In the genomic region with DNA sequence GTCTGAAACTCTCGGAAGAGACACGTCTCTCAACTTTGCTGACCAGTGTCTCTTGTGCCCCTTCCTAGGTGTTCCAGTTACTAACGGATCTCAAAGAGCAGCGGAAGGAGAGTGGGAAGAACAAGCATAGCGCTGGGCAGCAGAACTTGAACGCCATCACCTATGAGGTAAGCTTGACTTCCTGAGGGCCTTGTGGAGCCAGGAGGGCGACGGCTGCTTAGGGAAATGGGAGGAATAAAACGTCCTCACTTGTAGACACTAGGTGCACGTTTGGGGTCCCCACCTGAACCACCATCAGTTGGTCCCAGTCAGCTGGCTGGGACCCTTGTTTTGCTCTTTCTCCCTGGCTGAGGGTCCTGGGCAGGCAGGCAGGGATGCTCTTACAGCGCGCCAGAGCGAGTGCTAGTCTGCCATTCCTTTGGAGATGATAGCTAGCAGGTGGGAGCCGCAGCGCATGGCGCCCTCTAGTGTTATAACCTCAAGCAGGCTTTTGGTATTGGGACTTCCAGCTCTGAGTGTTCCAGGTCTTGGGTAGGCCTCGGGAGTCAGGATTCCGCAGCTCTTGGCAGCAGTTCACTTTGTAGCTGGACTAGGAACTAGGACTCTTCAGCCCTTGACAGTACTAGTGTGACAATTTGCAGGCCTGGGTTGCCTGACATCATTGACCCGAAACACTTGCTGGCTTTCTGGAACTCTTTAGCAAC, we compare ENCODE assay signal across 8 mouse cellular contexts. TPM values are rescaled to one million over a fixed set of nuclear protein-coding genes. Genes with fewer than 3 reads are reported as not detected.
DNase-seq lines count a peak whose midpoint lies in the region; ATAC-seq and TF ChIP-seq lines count a peak whose summit lies in the region.

No protein-coding gene starts in this region.

- no peak for TF ChIP-seq EP300 in heart, postnatal 0 days (IDR thresholded peaks at IDR 0.05; ENCODE audit: low read depth)

- H3K9me3 ChIP-seq in heart, postnatal 0 days (replicated peaks; ENCODE audit: control insufficient read depth, low read length) = no peaks in the 10 kb centered on the region

- H3K36me3 ChIP-seq in heart, postnatal 0 days (replicated peaks; ENCODE audit: control insufficient read depth, insufficient read depth, low read length) = peaks cover 45% of the 10 kb centered on the region

- TF ChIP-seq CTCF in cortical plate, adult 2 months (IDR thresholded peaks at IDR 0.05; ENCODE audit: extremely low read depth, insufficient read depth, low read length) = peak; percentile 69
- TF ChIP-seq CTCF in heart, postnatal 0 days (IDR thresholded peaks at IDR 0.05; ENCODE audit: low read depth) = peak; percentile 81

- no peak for ATAC-seq in frontal cortex, adult (ENCODE audit: low TSS enrichment)
- peak; percentile 92 for ATAC-seq in heart, postnatal 0 days (ENCODE audit: insufficient read depth, low read depth)

- peak; percentile 19 to 79 for DNase-seq in frontal cortex, adult 2 months (ENCODE audit: extremely low spot score in 1 of 2, low spot score in 1 of 2)
- DNase-seq in ZHBTc4 (ENCODE audit: low read depth, low spot score) = peak; percentile 89
- DNase-seq in heart, postnatal 0 days (ENCODE audit: low spot score) = peak; percentile 79
- DNase-seq in layer of hippocampus, adult 9-11 months = peak; percentile 47
- DNase-seq in lung, postnatal 36 days = peak; percentile 82
- peak; percentile 34 to 50 for DNase-seq in spleen, postnatal 36 days (ENCODE audit: low spot score in 2 of 2)

- no peak overlapping the region for H3K9ac ChIP-seq in heart, postnatal 0 days (replicated peaks; ENCODE audit: low read depth, low read length)

- no peak overlapping the region for H3K4me3 ChIP-seq in cortical plate, adult 2 months (ENCODE audit: insufficient read depth, low read length)
- no peak overlapping the region for H3K4me3 ChIP-seq in heart, postnatal 0 days (ENCODE audit: low read depth, low read length)

- WGBS in heart, postnatal 0 days = 60% methylated on average over 19 of the region's 19 CpGs

- no peaks in the 10 kb centered on the region for H3K4me1 ChIP-seq in cortical plate, adult 2 months (ENCODE audit: control insufficient read depth, insufficient read depth, low read length)
- no peaks in the 10 kb centered on the region for H3K4me1 ChIP-seq in heart, postnatal 0 days (ENCODE audit: control insufficient read depth, insufficient read depth)

- H3K27me3 ChIP-seq in heart, postnatal 0 days (ENCODE audit: control insufficient read depth, insufficient read depth, low read length) = 0 out of 2 replicates have a peak, but pooled peaks cover 7% of the 10 kb centered on the region

- TF ChIP-seq POLR2A in cortical plate, adult 2 months (IDR thresholded peaks at IDR 0.05; ENCODE audit: extremely low read depth, insufficient read depth, low read length) = no peak

- no peak overlapping the region for H3K27ac ChIP-seq in cortical plate, adult 2 months (ENCODE audit: insufficient read depth, low read length)
- H3K27ac ChIP-seq in heart, postnatal 0 days (ENCODE audit: low read depth) = peak overlapping the region; percentile 25; the same call in 1 of the 2 replicates

- H3K4me2 ChIP-seq in heart, postnatal 0 days (ENCODE audit: low read depth, low read length) = no peak overlapping the region

RNA-seq across cellular contexts. Expression of gene Crcp, which starts 8.8 kb away (rescaled TPM):
- polyA plus RNA-seq in frontal cortex, adult 2 months (2012; rRNA removed) = 41.8 and 44.8 TPM in 2 replicates
- polyA plus RNA-seq in cortical plate, adult 2 months (2012; rRNA removed) = 41.3 and 44.5 TPM in 2 replicates
- total RNA-seq in heart, postnatal 0 days (2014; rRNA removed; ENCODE audit: low replicate concordance) = 2.6 and 9.7 TPM in 2 replicates
- polyA plus RNA-seq in heart, postnatal 0 days (2015; fragmentation: Nextera tagmentation; extraction: Ambion mirVana) = 20.8 and 23.1 TPM in 2 replicates

RNA-seq across cellular contexts. Expression of gene Asl, which starts 8.9 kb away (rescaled TPM):
- polyA plus RNA-seq in frontal cortex, adult 2 months (2012; rRNA removed) = 25.0 and 29.6 TPM in 2 replicates
- 33.0 and 33.2 TPM in 2 replicates for polyA plus RNA-seq in cortical plate, adult 2 months (2012; rRNA removed)
- total RNA-seq in heart, postnatal 0 days (2014; rRNA removed; ENCODE audit: low replicate concordance) = 9.7 and 21.1 TPM in 2 replicates
- 15.9 and 16.6 TPM in 2 replicates for polyA plus RNA-seq in heart, postnatal 0 days (2015; fragmentation: Nextera tagmentation; extraction: Ambion mirVana)

RNA-seq across cellular contexts. Expression of gene Gusb, which starts 35.1 kb away (rescaled TPM):
- 18.3 and 22.1 TPM in 2 replicates for polyA plus RNA-seq in frontal cortex, adult 2 months (2012; rRNA removed)
- polyA plus RNA-seq in cortical plate, adult 2 months (2012; rRNA removed) = 20.2 and 20.9 TPM in 2 replicates
- 24.6 and 27.8 TPM in 2 replicates for total RNA-seq in heart, postnatal 0 days (2014; rRNA removed; ENCODE audit: low replicate concordance)
- polyA plus RNA-seq in heart, postnatal 0 days (2015; fragmentation: Nextera tagmentation; extraction: Ambion mirVana) = 30.2 and 31.4 TPM in 2 replicates

RNA-seq across cellular contexts. Expression of gene Tpst1, which starts 35.2 kb away (rescaled TPM):
- polyA plus RNA-seq in frontal cortex, adult 2 months (2012; rRNA removed) = 32.1 and 34.5 TPM in 2 replicates
- 32.8 and 33.0 TPM in 2 replicates for polyA plus RNA-seq in cortical plate, adult 2 months (2012; rRNA removed)
- total RNA-seq in heart, postnatal 0 days (2014; rRNA removed; ENCODE audit: low replicate concordance) = 12.2 and 20.7 TPM in 2 replicates
- polyA plus RNA-seq in heart, postnatal 0 days (2015; fragmentation: Nextera tagmentation; extraction: Ambion mirVana) = 23.7 and 27.9 TPM in 2 replicates
